In the genomic region with DNA sequence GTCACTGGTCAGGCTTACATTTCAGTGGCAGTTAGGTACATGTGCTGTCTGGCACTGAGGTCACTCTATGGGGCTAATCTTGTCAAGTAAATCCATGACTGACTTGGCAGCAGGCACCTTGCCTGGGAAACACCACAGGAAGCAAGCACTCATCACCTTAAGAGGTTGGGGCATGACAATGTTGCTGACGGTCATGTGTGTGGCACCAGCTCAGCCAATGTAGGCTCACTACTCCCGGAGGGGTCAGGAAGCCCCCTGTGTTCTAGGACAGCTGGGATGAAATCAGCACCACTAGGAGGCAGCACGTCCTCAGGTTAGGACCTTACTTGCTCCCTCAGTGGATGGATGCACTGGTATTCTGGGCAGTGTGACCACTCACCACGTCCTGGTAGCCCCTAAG, we compare ENCODE assay signal across 12 mouse cellular contexts. TPM values are rescaled to one million over a fixed set of nuclear protein-coding genes. Genes with fewer than 3 reads are reported as not detected.
DNase-seq lines count a peak whose midpoint lies in the region; ATAC-seq and TF ChIP-seq lines count a peak whose summit lies in the region.
"Had no signal": no experiment of that assay in that cellular context is flagged by ENCODE, and none has a peak within 500 bp of the region (broad histone marks: within the 10 kb centered on the region; RNA-seq: fewer than 3 reads in every experiment).

No protein-coding gene starts in this region.

- peaks cover 18% of the 10 kb centered on the region for H3K4me1 ChIP-seq in heart, adult 2 months (ENCODE audit: control insufficient read depth, insufficient read depth, low read length)
- peaks cover 29% of the 10 kb centered on the region for H3K4me1 ChIP-seq in heart, embryonic 12.5 days (replicated peaks)
- H3K4me1 ChIP-seq in kidney, adult 2 months (ENCODE audit: control insufficient read depth, insufficient read depth, low read length), result peaks cover 21% of the 10 kb centered on the region

- H3K36me3 ChIP-seq in heart, adult 2 months (ENCODE audit: control insufficient read depth, insufficient read depth, low read length), result peaks cover 2% of the 10 kb centered on the region; the same call in 1 of the 2 replicates
- H3K36me3 ChIP-seq in heart, embryonic 12.5 days, result peaks cover 40% of the 10 kb centered on the region
- H3K36me3 ChIP-seq in kidney, adult 2 months (ENCODE audit: control insufficient read depth, insufficient read depth, low read length), result no peaks in the 10 kb centered on the region

- no peak for ATAC-seq in heart, embryonic 12.5 days (ENCODE audit: insufficient number of reproducible peaks, low FRiP score)
- ATAC-seq in inflammation-experienced regulatory T-cells, adult 6 months, result no peak
- ATAC-seq: activated CD4-positive, CD25-positive, alpha-beta regulatory T cell, adult 4 months had no signal

- 0 out of 2 replicates have a peak overlapping the region, but pooled peaks have one; percentile 19 for H3K9ac ChIP-seq in heart, adult 2 months (ENCODE audit: low read depth, low read length)
- no peak overlapping the region for H3K9ac ChIP-seq in heart, embryonic 12.5 days
- H3K9ac ChIP-seq: embryonic facial prominence, embryonic 13.5 days had no signal

- H3K79me2 ChIP-seq in heart, adult 2 months (replicated peaks; ENCODE audit: control insufficient read depth, insufficient read depth, low read length), result no peaks in the 10 kb centered on the region

- intact Hi-C loops in heart, adult 2 months (cut with DNase I), result no loop called here

- TF ChIP-seq CTCF in heart, adult 2 months (IDR thresholded peaks at IDR 0.05), result peak; percentile 73
- TF ChIP-seq CTCF in kidney, adult 2 months (conservative IDR thresholded peaks at IDR 0.05; ENCODE audit: insufficient read depth, insufficient read length, low read depth, low read length), result peak; percentile 69

- DNase-seq in heart, adult 2 months, result peak; percentile 63 to 68
- DNase-seq in thymus, postnatal 25 days, result peak; percentile 31
- DNase-seq in thymus, postnatal 10 days (ENCODE audit: low spot score in 2 of 2), result no peak
- DNase-seq in kidney, adult 2 months, result no peak
- DNase-seq in thymus, postnatal 4 days, result peak; percentile 58
- DNase-seq in layer of hippocampus, postnatal 36 days, result no peak
- DNase-seq: spleen, adult 18-20 months had no signal

- H3K4me3 ChIP-seq in heart, adult 2 months, result no peak overlapping the region
- no peak overlapping the region for H3K4me3 ChIP-seq in heart, embryonic 12.5 days
- H3K4me3 ChIP-seq in kidney, adult 2 months (ENCODE audit: insufficient read depth, low read depth, low read length), result no peak overlapping the region
- H3K4me3 ChIP-seq: embryonic facial prominence, embryonic 13.5 days had no signal

- no peaks in the 10 kb centered on the region for H3K27me3 ChIP-seq in heart, adult 2 months (ENCODE audit: control insufficient read depth, insufficient read depth, low read length)
- peaks cover 7% of the 10 kb centered on the region for H3K27me3 ChIP-seq in heart, embryonic 12.5 days (replicated peaks)
- no peaks in the 10 kb centered on the region for H3K27me3 ChIP-seq in kidney, adult 2 months (replicated peaks; ENCODE audit: control insufficient read depth, insufficient read depth, low read length)
- H3K27me3 ChIP-seq: embryonic facial prominence, embryonic 13.5 days had no signal

- no peak overlapping the region; the same call in 1 of the 2 replicates for H3K27ac ChIP-seq in heart, adult 2 months
- no peak overlapping the region for H3K27ac ChIP-seq in heart, embryonic 12.5 days (ENCODE audit: poor library complexity, severe bottlenecking)
- H3K27ac ChIP-seq in kidney, adult 2 months (ENCODE audit: insufficient read depth, low read depth, low read length), result peak overlapping the region; percentile 73
- H3K27ac ChIP-seq: embryonic facial prominence, embryonic 13.5 days had no signal

- TF ChIP-seq POLR2A in heart, adult 2 months (IDR thresholded peaks at IDR 0.05; ENCODE audit: insufficient read depth, low read depth, low read length), result no peak
- no peak for TF ChIP-seq POLR2A in kidney, adult 2 months (IDR thresholded peaks at IDR 0.05; ENCODE audit: low read depth, low read length)

- 29% methylated on average over 4 of the region's 4 CpGs for WGBS in heart, adult 2 months
- WGBS in heart, embryonic 12.5 days, result 25% methylated on average over 4 of the region's 4 CpGs
- 56% methylated on average over 4 of the region's 4 CpGs for WGBS in kidney, adult 2 months

- peak; percentile 91 for TF ChIP-seq EP300 in heart, adult 2 months (IDR thresholded peaks at IDR 0.05; ENCODE audit: insufficient read depth, low read depth, low read length)

- H3K4me2 ChIP-seq in heart, embryonic 12.5 days, result no peak overlapping the region
- H3K4me2 ChIP-seq: embryonic facial prominence, embryonic 13.5 days had no signal

- H3K9me3 ChIP-seq in heart, embryonic 12.5 days (replicated peaks), result no peaks in the 10 kb centered on the region
- H3K9me3 ChIP-seq: embryonic facial prominence, embryonic 13.5 days had no signal

RNA-seq across cellular contexts. Expression of gene Mcrip1, which starts 7.6 kb away (rescaled TPM):
- total RNA-seq in heart, adult 2 months (2021), result 10 to 100 TPM; 38.5 to 43.9 TPM
- 84.9 and 97.4 TPM in 2 replicates for polyA plus RNA-seq in heart, adult 2 months (2012; rRNA removed)
- polyA plus RNA-seq in heart, embryonic 12.5 days (2016; fragmentation: Nextera tagmentation; extraction: Ambion mirVana), result 126 and 130 TPM in 2 replicates
- 129 and 131 TPM in 2 replicates for polyA plus RNA-seq in kidney, adult 2 months (2012; rRNA removed)
- 100 to 1,000 TPM in 2 of 3 experiments, 10 to 100 TPM in 1; 93.4 to 136 (median 107) TPM for polyA plus RNA-seq in inflammation-experienced regulatory T-cells, adult 6 months (2017; shearing (Covaris generic))
- 10 to 100 TPM; 71.3 to 71.6 TPM for total RNA-seq in layer of hippocampus, postnatal 36 days (2021)

RNA-seq across cellular contexts. Expression of gene Ppp1r27, which starts 9.0 kb away (rescaled TPM):
- under 1 TPM in 1 of 2 experiments, not detected in 1; 0.34 TPM for total RNA-seq in heart, adult 2 months (2021)
- 0.64 and 0.96 TPM in 2 replicates for polyA plus RNA-seq in heart, adult 2 months (2012; rRNA removed)
- not detected in 2 replicates for polyA plus RNA-seq in heart, embryonic 12.5 days (2016; fragmentation: Nextera tagmentation; extraction: Ambion mirVana)
- polyA plus RNA-seq in kidney, adult 2 months (2012; rRNA removed), result 9.5 TPM in 1 of 2 replicates, not detected in the other
- polyA plus RNA-seq in inflammation-experienced regulatory T-cells, adult 6 months (2017; shearing (Covaris generic)), result not detected
- total RNA-seq in layer of hippocampus, postnatal 36 days (2021), result not detected
- total RNA-seq: megakaryocyte-erythroid progenitor cell, adult 5-6 weeks had no signal
- polyA plus RNA-seq: activated CD4-positive, CD25-positive, alpha-beta regulatory T cell, adult 4 months; embryonic facial prominence, embryonic 13.5 days had no signal

RNA-seq across cellular contexts. Expression of gene Gcgr, which starts 11.4 kb away (rescaled TPM):
- total RNA-seq in heart, adult 2 months (2021), result under 1 TPM; 0.68 to 0.73 TPM
- polyA plus RNA-seq in heart, adult 2 months (2012; rRNA removed), result 2.1 and 2.3 TPM in 2 replicates
- 1.2 and 1.4 TPM in 2 replicates for polyA plus RNA-seq in heart, embryonic 12.5 days (2016; fragmentation: Nextera tagmentation; extraction: Ambion mirVana)
- 52.8 and 77.3 TPM in 2 replicates for polyA plus RNA-seq in kidney, adult 2 months (2012; rRNA removed)
- not detected for polyA plus RNA-seq in inflammation-experienced regulatory T-cells, adult 6 months (2017; shearing (Covaris generic))
- under 1 TPM; 0.15 to 0.18 TPM for total RNA-seq in layer of hippocampus, postnatal 36 days (2021)
- total RNA-seq: megakaryocyte-erythroid progenitor cell, adult 5-6 weeks had no signal
- polyA plus RNA-seq: activated CD4-positive, CD25-positive, alpha-beta regulatory T cell, adult 4 months had no signal

RNA-seq across cellular contexts. Expression of gene P4hb, which starts 31.1 kb away (rescaled TPM):
- 100 to 1,000 TPM; 221 to 246 TPM for total RNA-seq in heart, adult 2 months (2021)
- 115 and 174 TPM in 2 replicates for polyA plus RNA-seq in heart, adult 2 months (2012; rRNA removed)
- polyA plus RNA-seq in heart, embryonic 12.5 days (2016; fragmentation: Nextera tagmentation; extraction: Ambion mirVana), result 478 and 480 TPM in 2 replicates
- 323 and 342 TPM in 2 replicates for polyA plus RNA-seq in kidney, adult 2 months (2012; rRNA removed)
- 100 to 1,000 TPM; 135 to 164 (median 149) TPM for polyA plus RNA-seq in inflammation-experienced regulatory T-cells, adult 6 months (2017; shearing (Covaris generic))
- 100 to 1,000 TPM; 118 to 122 TPM for total RNA-seq in layer of hippocampus, postnatal 36 days (2021)

RNA-seq across cellular contexts. Expression of gene Arhgdia, which starts 39.5 kb away (rescaled TPM):
- total RNA-seq in heart, adult 2 months (2021), result 100 to 1,000 TPM; 139 to 144 TPM
- 245 and 257 TPM in 2 replicates for polyA plus RNA-seq in heart, adult 2 months (2012; rRNA removed)
- 422 and 442 TPM in 2 replicates for polyA plus RNA-seq in heart, embryonic 12.5 days (2016; fragmentation: Nextera tagmentation; extraction: Ambion mirVana)
- 543 and 613 TPM in 2 replicates for polyA plus RNA-seq in kidney, adult 2 months (2012; rRNA removed)
- polyA plus RNA-seq in inflammation-experienced regulatory T-cells, adult 6 months (2017; shearing (Covaris generic)), result 100 to 1,000 TPM; 624 to 862 (median 685) TPM
- 100 to 1,000 TPM; 266 to 282 TPM for total RNA-seq in layer of hippocampus, postnatal 36 days (2021)

Comparison
In these comparisons a context has a peak if more than half of its experiments do, and no peak if none do; other contexts are left out.
1. DNase-seq: peak in heart, adult 2 months (2 of 2), thymus, postnatal 25 days (single experiment) and thymus, postnatal 4 days (single experiment); none in thymus, postnatal 10 days (0 of 2), kidney, adult 2 months (single experiment) and layer of hippocampus, postnatal 36 days (0 of 2).
2. RNA of gene Gcgr, which starts 11.4 kb away (polyA plus RNA-seq): 52.8 to 77.3 TPM in kidney, adult 2 months; 2.1 to 2.3 TPM in heart, adult 2 months, 1.2 to 1.4 TPM in heart, embryonic 12.5 days and not detected in inflammation-experienced regulatory T-cells, adult 6 months; every median in the first group is over 10 times any median in the second.